Mouse (Mus musculus) frontal cortex, adult 2 months (tissue): Measurements from ENCODE around the gene Mmgt2. TPM values are rescaled to one million over a fixed set of nuclear protein-coding genes. Genes with fewer than 3 reads are reported as not detected.

ENCODE experiments used
- DNase-seq, 2 experiments: peaks; one replicate each; pipeline ENCODE4 v3.0.0; 2022; ENCODE audit warnings: low spot score in 1 of 2; ENCODE audit errors: extremely low spot score in 1 of 2
- polyA plus RNA-seq: library from polyadenylated mRNA; depleted of rRNA; stranded (reverse); fragments of >200 nt; gene quantifications from 2 replicates; pipeline ENCODE4 v1.2.3, GENCODE M21; 2012; rRNA removed

The Mmgt2 gene
- 44.4 TPM in 2 replicates for polyA plus RNA-seq

GRCm38 (mm10) chr11:62648591-62649391 is at the start of gene Mmgt2:
Mmgt2 (plus strand) TSS chr11:62648664.
- peak; percentile 55 to 90 for DNase-seq

DNA sequence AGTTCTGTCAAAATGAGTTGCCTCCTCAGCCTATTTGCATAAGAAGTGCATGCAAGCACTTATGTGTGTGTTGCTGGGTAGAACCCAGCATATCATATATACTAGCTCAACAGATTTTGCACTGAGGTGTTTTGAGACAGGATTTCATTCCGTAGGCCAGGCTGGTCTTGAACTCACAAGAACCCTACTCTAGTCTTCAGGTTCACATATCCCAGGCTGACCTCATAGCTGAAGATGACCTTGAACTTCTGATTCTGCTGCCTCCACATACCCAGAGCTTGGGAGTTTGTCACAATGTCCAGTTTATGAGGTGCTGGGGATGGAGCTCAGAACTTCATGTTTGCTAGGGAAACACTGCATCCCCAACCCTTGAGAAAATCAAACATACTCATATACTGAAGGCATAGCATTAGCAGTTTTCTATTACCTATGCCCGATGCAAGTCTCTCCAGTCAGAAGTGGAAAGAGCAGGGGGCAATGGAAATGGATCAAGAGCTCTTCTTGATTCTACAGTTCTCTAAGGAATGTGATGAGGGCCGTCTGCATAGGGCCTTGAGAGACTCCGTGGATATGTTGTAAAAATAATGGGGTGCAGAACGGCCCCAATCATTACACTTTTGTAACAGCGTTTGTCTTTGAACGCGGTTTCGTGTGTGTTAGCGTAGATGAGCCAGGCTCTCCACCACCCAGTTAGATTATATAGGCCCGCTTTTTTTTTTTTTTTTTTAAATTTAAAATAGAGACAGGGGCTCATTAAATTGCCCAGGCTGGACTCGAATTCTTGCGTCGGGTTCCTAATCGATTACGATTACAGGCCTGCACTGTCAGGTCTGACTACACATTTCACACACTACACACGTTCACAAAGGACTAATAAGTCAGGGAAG is 46.5 kb upstream of the Mmgt2 start:
- no peak for DNase-seq

- peak; percentile 94 to 98 for DNase-seq
Measured at GRCm38 (mm10) chr11:62602619-62603311, 45.7 kb upstream of the Mmgt2 start.

- DNase-seq = peak in 1 of 2 experiments; percentile 35
Measured at GRCm38 (mm10) chr11:62603312-62604056, 45.0 kb upstream of the Mmgt2 start.

- no peak for DNase-seq
Measured at GRCm38 (mm10) chr11:62604123-62604706, 44.2 kb upstream of the Mmgt2 start.

GRCm38 (mm10) chr11:62604886-62605618 is 43.4 kb upstream of the Mmgt2 start:
- DNase-seq = no peak

DNA sequence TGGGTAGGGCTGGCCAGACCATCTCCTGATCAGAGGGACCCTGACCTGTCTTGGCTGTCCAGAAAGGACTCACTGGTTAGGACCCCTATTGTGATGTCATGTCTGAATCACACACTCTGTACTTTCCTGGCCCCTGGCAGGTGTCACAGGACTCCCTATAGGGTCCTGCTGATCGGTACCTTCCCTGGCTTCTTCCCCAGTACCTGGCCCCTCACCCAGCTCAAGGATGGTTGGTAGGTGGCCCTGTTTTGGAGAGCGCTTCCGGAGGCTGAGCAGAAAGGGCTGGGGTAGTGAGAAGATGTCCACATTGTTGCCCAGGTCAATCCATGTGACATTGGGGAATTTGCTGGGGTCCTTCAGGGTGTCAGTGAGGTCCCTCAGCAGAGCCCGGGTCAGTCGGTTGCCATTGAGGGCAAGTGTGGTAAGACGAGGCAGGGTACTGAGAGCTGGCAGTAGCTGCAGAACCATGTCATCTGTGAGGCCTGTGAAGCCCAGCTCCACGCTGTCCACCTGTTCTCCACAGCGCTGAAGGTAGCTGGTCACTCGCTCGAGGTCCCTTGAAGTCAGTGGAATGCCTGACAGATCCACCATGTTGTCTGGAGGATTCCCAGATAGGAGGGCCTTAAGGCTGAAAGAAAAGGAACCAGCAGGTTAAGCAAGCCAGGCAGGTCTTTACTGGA is 42.7 kb upstream of the Mmgt2 start:
- no peak for DNase-seq

- DNase-seq = no peak
Measured at GRCm38 (mm10) chr11:62606299-62607169, 41.9 kb upstream of the Mmgt2 start.

DNA sequence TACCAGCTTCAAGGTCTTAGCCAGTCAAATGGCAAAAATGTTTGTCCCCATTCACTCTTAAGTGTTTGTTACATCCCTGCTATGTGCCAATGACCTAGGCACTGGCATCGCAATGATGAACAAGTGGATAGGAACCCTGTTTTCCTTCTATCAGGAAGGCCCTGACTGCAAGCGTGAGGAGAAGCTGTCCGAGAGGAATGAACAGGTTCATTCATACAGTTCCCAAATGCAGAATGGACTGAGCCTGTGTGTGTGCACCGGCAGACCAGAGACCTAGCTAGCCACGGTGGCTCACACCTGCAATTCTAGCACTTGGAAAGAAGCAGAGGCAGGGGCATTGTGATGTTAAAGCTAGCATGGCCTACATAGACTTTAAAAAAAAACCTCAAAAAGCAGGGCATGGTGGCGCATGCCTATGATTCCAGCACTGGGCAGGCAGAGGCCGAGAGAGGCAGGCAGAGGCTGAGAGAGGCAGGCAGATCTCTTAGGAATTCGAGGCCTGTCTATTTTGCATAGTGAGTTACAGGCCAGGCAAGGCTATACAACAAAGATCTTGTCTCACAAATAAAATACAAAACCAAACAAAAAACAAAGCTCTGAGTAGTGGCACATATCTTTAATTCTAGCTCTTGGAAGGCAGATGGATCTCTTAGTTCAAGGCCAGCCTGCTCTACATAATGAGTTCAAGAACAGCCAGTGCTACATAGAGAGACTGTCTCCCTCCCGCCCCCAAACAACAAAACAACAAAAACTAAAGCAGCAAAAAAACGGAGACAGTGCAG is 41.1 kb upstream of the Mmgt2 start:
- no peak for DNase-seq

- DNase-seq = no peak
Measured at GRCm38 (mm10) chr11:62607952-62608201, 40.6 kb upstream of the Mmgt2 start.

DNA sequence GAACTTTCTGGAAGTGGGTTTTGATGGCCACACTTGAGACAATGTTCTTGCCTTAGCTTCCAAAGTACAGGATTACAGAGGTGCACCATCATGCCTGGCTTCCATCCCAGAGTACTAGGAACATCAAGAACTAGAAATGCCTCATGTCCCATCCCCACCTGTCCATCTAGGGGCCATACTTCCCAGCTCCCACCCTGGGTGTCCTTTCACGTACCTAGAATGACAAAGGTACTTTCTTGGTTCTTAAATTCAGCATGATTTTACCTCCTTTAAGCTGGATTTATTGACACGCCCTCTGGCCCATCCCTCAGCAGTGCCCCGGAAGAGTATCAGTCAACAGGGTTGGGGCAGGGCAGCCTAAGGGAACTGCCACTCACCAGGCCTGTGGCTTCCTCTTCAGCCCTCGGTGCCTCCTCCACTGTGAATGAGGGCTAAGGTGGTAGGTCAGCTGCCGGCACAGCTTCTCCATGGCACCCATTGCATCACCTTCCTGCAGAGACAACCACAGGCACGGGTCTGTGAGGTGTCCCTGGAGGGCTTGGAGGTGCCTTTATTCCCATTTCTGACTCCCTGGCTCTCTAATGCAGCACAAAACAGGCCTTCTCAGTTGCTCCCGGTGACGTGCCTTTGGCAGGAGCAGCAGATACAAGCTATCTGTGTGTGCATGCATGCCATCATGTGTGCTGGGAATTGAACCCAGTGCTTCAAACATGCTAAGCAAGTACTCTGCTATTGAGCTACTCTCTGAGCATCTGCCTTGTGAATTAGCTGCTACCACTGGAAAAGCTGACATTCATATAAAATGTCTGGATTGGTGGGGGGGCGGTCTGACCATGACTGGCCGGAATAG is 39.4 kb upstream of the Mmgt2 start:
- DNase-seq = no peak

- DNase-seq = no peak
Measured at GRCm38 (mm10) chr11:62610304-62610703, 38.2 kb upstream of the Mmgt2 start.

DNA sequence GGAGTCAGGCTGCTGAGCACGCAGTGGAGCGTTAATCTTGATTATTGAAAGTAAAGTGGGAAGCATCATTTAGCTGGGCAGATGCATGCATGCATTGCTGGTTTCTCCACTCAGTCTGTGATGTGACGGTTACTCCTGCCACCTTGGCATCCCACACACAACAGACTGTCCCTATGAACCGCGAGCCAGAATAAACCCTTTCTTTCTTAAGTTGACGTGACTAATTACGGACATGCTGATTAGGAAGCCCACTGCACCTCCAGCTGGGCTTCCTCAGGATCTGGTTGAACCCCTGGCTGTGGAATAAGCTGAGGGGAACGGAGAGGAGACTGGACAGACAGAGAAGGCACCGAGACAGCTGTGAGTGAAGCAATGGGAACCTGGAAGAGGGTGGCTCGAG is 35.9 kb upstream of the Mmgt2 start:
- DNase-seq = no peak

GRCm38 (mm10) chr11:62613657-62614365 is 34.7 kb upstream of the Mmgt2 start:
- peak; percentile 88 to 97 for DNase-seq

GRCm38 (mm10) chr11:62614876-62615410 is 33.5 kb upstream of the Mmgt2 start:
- no peak for DNase-seq
